Mouse (Mus musculus): ENCODE results near the gene Tmem28.

The Tmem28 gene

GRCm38 (mm10) chrX:99820790-99821395, at the start of gene Tmem28:
Gene Tmem28 (plus strand): TSS chrX:99821021.
- peak; percentile 40 for DNase-seq

GRCm38 (mm10) chrX:99780308-99780707, 40.5 kb upstream of the Tmem28 start:
- DNase-seq, result no peak

- peak; percentile 20 for DNase-seq
Measured at GRCm38 (mm10) chrX:99808375-99808774, 12.4 kb upstream of the Tmem28 start.

- peak; percentile 52 for DNase-seq
Measured at GRCm38 (mm10) chrX:99819395-99819935, 1.4 kb upstream of the Tmem28 start.

- DNase-seq, result peak; percentile 65
Measured at GRCm38 (mm10) chrX:99819936-99820789, 658 bp upstream of the Tmem28 start.

- DNase-seq, result no peak
Measured at GRCm38 (mm10) chrX:99842090-99842489, 21.3 kb downstream of the Tmem28 start.

GRCm38 (mm10) chrX:99853261-99853741, 32.5 kb downstream of the Tmem28 start:
- peak; percentile 12 for DNase-seq

- DNase-seq, result no peak
Measured at GRCm38 (mm10) chrX:99853834-99854233, 33.0 kb downstream of the Tmem28 start.

- no peak for DNase-seq
Measured at GRCm38 (mm10) chrX:99872228-99872627, 51.4 kb downstream of the Tmem28 start.

GRCm38 (mm10) chrX:99872632-99873201, 51.9 kb downstream of the Tmem28 start:
- DNase-seq, result no peak

GRCm38 (mm10) chrX:99873259-99873919, 52.6 kb downstream of the Tmem28 start:
- DNase-seq, result no peak

- no peak for DNase-seq
Measured at GRCm38 (mm10) chrX:99873920-99874296, 53.1 kb downstream of the Tmem28 start.

- no peak for DNase-seq
Measured at GRCm38 (mm10) chrX:99876781-99877180, 56.0 kb downstream of the Tmem28 start.

GRCm38 (mm10) chrX:99883396-99883795, 62.6 kb downstream of the Tmem28 start:
- no peak for DNase-seq
